Mouse (Mus musculus) C2C12 (cell line): ENCODE data around the gene Lmod3.

Source experiments
- CEBPB ChIP-seq: IDR thresholded peaks from one replicate; pipeline ENCODE4 v1.6.1; 2011; ENCODE audit warnings: low read depth, mild to moderate bottlenecking, control low read depth, moderate library complexity
- CTCF ChIP-seq: IDR thresholded peaks from one replicate; pipeline ENCODE4 v1.5.1; 2011; ENCODE audit not compliant: control insufficient read depth, insufficient read depth, insufficient read length
- MAX ChIP-seq: IDR thresholded peaks from one replicate; pipeline ENCODE4 v1.6.1; 2011; ENCODE audit warnings: mild to moderate bottlenecking, control low read depth
- MYOD1 ChIP-seq: IDR thresholded peaks from one replicate; pipeline ENCODE4 v1.6.1; 2011; ENCODE audit warnings: low read depth; ENCODE audit not compliant: control insufficient read depth, insufficient read length
- MYOG ChIP-seq: IDR thresholded peaks from one replicate; pipeline ENCODE4 v1.6.1; 2011; ENCODE audit not compliant: control insufficient read depth, insufficient read length; ENCODE audit errors: extremely low read depth
- USF1 ChIP-seq: IDR thresholded peaks from one replicate; pipeline ENCODE4 v1.6.1; 2011; ENCODE audit warnings: low read depth, mild to moderate bottlenecking, control low read depth, moderate library complexity

DNA sequence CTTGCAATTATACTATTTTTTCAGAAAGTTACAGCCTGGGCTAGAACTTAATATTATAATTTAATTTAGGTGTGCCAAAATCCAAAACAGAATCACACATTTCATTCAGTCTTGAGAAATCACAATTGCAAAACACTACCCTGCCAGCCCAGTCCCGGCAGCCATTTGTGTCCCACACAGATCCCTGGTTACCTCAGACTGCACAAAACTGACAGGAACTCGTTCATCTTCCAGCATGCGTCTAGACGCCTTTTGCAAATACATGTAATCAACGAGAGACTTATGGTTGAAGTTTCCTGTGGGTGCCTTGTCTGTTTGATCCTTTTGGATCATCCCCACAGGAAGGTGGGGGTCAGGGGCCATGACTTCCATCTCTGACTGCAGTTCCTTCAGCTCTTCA is 473 bp downstream of the Lmod3 start:
- TF ChIP-seq CTCF (no peak), CEBPB (no peak), MYOD1 (no peak), MAX (no peak), USF1 (no peak), MYOG (no peak)
